ENCODE assay signal across 13 mouse cellular contexts in the genomic region with DNA sequence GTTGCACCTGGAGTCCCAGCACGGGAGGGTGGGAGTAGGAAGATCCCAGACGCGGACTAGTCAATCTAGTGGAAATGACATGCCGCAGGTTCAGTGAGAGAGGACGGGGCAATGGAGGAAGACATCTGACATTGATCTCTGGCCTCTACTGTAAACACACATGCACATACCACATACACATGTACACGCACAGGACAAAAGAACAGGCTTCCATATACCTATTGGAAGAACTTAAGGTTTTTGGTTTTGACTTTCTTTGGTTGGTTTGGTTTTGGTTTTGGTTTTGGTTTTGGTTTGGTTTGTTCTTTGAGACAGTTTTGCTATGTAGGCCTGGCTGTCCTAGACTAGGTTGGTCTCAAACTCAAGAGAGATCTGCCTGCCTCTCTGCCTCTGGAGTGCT.
"Had no signal": no experiment of that assay in that cellular context is flagged by ENCODE, and none has a peak within 500 bp of the region (broad histone marks: within the 10 kb centered on the region; RNA-seq: fewer than 3 reads in every experiment).

No protein-coding gene starts in this region.

- DNase-seq: kidney, postnatal 14 days; left cerebral cortex, postnatal 4 days; lung, adult 18-20 months; lung, postnatal 36 days; right cerebral cortex, adult 18-20 months; right cerebral cortex, postnatal 25 days had no signal

- H3K4me3 ChIP-seq: kidney, embryonic 15.5 days; limb, embryonic 13.5 days; midbrain, embryonic 13.5 days; neural tube, embryonic 15.5 days; stomach, embryonic 15.5 days had no signal

- ATAC-seq: lung, postnatal 0 days; midbrain, embryonic 13.5 days had no signal

- H3K36me3 ChIP-seq: neural tube, embryonic 15.5 days; stomach, embryonic 15.5 days had no signal

- H3K4me2 ChIP-seq: kidney, embryonic 15.5 days; limb, embryonic 13.5 days; midbrain, embryonic 13.5 days; neural tube, embryonic 15.5 days; stomach, embryonic 15.5 days had no signal

- H3K9ac ChIP-seq: kidney, embryonic 15.5 days; limb, embryonic 13.5 days; liver, embryonic 14.5 days; midbrain, embryonic 13.5 days; neural tube, embryonic 15.5 days; stomach, embryonic 15.5 days had no signal

- H3K27me3 ChIP-seq: kidney, embryonic 15.5 days; limb, embryonic 13.5 days; midbrain, embryonic 13.5 days; neural tube, embryonic 15.5 days; stomach, embryonic 15.5 days had no signal

- H3K9me3 ChIP-seq: kidney, embryonic 15.5 days; limb, embryonic 13.5 days; midbrain, embryonic 13.5 days; neural tube, embryonic 15.5 days; stomach, embryonic 15.5 days had no signal

- H3K27ac ChIP-seq: kidney, embryonic 15.5 days; limb, embryonic 13.5 days; liver, embryonic 14.5 days; midbrain, embryonic 13.5 days; neural tube, embryonic 15.5 days; stomach, embryonic 15.5 days had no signal

- H3K4me1 ChIP-seq: kidney, embryonic 15.5 days; limb, embryonic 13.5 days; midbrain, embryonic 13.5 days; neural tube, embryonic 15.5 days; stomach, embryonic 15.5 days had no signal
